Mouse (Mus musculus): ENCODE data around the gene Gm10638.

GRCm38 (mm10) chr8:86768499-86768898 is 23.0 kb downstream of the Gm10638 start:
- TF ChIP-seq CTCF (IDR thresholded peaks at IDR 0.05; ENCODE audit: low read depth, low read length) (no peak), POLR2A (IDR thresholded peaks at IDR 0.05; ENCODE audit: extremely low read depth, insufficient read depth, low read length) (no peak)

Data from liver, adult 2 months (tissue).